Mouse (Mus musculus) thymus, adult 2 months (tissue): ENCODE results near the gene Gm20390.

ENCODE experiments used
- CTCF ChIP-seq: fragments of 200-500 bp; IDR thresholded peaks from 2 replicates; pipeline ENCODE4 v1.5.1; 2012; ENCODE audit warnings: mild to moderate bottlenecking, control low read depth, low read length, moderate library complexity, borderline replicate concordance; ENCODE audit not compliant: control insufficient read depth, poor library complexity, insufficient read depth; ENCODE audit errors: extremely low read depth
- POLR2A ChIP-seq: fragments of 200-500 bp; IDR thresholded peaks from 2 replicates; pipeline ENCODE4 v1.6.1; 2012; ENCODE audit warnings: mild to moderate bottlenecking, low read length, control low read depth, moderate library complexity; ENCODE audit not compliant: control insufficient read depth, poor library complexity, insufficient read depth; ENCODE audit errors: extremely low read depth

DNA sequence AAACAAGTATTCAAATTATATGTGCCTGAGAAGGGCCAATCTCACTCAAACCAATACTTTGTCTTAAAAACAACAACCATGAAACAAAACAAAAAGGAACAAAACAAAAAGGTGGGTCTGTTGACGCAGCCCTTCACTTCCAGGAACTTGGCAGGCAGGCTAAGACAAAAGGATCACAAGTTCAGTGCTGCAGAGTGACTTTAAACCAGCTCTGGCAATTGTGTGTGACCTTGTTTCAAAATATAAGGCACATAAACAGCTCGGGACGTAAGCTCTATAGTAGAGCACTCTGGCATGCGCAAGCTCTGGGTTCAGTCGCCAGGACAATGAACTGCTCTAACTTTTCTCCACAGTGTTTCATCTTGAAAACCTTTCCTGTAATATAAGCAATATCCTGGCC is 4.9 kb upstream of the Gm20390 start:
- no peak for TF ChIP-seq CTCF
- no peak for TF ChIP-seq POLR2A
